Mouse (Mus musculus): ENCODE measurements around the gene 1700001P01Rik. TPM values are rescaled to one million over a fixed set of nuclear protein-coding genes. Genes with fewer than 3 reads are reported as not detected.

Gene 1700001P01Rik
- polyA plus RNA-seq, 1 experiment: not detected

DNA sequence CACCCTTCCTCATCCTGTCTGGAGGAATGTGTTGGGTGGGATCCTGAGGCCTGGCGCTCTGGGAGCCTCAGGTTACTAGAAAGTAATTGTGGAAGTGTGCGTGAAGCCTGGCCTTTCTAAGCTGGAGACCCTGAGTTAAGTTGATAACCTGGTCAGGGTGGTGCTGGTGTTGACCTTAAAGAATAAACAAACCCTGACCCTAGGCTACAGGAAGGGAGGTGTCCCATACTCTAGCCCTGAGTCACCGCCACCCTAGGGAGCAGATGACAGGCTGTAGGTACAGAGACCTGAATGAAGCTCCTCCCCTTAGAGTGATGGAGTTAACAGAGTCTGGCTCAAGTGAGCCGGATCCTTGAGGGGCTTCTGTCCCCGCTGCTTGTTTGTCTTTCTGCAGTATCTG is 28.1 kb upstream of the 1700001P01Rik start:
- TF ChIP-seq GATA1 (IDR thresholded peaks at IDR 0.05; ENCODE audit: low read length): no peak

DNA sequence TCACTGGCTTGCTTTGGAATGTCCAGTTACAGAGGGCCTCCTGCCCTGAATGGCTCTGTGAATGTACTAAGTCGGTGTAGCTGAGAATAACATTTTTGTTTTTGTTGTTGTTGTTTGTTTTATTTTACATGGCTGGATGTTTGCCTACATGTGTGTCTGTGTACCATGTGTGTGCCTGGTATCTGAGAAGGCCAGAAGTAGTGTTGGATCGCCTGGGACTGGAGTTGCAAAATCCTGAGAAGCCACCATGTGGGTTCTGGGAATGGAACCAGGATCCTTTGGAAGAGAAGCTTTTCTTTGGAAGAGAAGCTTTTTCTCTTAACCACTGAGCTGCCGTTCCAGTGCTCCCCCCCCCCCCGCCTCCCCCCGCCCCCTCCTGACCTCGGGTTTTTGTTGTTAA is 26.8 kb upstream of the 1700001P01Rik start:
- TF ChIP-seq GATA1 (IDR thresholded peaks at IDR 0.05; ENCODE audit: low read length): no peak

DNA sequence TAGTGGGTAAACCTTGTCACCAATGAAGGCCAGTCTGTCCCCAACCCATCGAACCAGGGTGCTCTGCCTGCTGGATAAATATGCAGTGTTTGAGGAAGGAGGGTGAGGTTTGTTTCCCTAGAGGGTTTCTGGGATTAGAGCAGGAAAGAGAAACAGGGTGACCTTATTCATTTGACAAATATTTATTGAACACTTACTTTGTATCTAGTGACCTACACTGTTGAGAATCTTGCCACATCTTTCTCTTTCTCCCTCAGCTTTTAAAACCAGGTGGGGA is 26.4 kb upstream of the 1700001P01Rik start:
- no peak for TF ChIP-seq GATA1 (IDR thresholded peaks at IDR 0.05; ENCODE audit: low read length)

DNA sequence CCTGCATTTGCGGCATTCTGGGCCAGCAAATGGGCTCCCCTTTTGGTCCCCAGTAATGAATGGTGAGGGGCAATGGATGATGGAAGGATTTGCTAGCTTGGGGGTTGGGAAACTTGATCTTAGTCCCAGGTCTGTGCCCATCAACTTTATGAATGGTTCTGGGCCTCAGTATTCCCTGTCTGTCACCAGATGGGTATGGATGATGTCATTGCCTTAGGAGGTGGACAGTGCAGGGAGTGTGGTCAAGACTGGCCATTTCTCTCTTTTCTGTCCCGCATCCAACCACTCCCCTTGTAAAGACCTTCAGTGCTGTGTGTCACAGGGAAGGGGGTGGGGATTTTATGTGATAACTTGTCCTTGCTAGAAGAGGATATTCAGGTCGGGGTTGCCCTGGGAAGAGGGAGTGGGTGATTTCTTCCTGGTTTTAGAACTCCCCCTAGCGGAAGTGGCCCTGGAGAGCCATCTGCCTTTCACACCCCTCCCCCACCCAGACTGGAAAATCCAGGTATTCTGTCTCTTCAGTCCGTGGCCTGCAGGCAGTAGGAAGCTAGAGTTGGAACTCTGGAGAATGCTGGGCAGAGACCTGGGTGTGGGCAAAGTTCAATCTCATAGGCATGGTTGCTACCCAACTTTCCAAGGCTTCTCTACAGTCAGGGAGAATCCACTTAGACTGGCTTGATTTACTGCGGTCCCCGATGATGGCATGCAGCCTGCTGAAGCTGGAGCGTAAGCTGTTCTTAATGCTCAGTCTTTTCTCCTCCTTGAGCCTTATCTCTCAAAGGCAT is 25.9 kb upstream of the 1700001P01Rik start:
- TF ChIP-seq GATA1 (IDR thresholded peaks at IDR 0.05; ENCODE audit: low read length): no peak

DNA sequence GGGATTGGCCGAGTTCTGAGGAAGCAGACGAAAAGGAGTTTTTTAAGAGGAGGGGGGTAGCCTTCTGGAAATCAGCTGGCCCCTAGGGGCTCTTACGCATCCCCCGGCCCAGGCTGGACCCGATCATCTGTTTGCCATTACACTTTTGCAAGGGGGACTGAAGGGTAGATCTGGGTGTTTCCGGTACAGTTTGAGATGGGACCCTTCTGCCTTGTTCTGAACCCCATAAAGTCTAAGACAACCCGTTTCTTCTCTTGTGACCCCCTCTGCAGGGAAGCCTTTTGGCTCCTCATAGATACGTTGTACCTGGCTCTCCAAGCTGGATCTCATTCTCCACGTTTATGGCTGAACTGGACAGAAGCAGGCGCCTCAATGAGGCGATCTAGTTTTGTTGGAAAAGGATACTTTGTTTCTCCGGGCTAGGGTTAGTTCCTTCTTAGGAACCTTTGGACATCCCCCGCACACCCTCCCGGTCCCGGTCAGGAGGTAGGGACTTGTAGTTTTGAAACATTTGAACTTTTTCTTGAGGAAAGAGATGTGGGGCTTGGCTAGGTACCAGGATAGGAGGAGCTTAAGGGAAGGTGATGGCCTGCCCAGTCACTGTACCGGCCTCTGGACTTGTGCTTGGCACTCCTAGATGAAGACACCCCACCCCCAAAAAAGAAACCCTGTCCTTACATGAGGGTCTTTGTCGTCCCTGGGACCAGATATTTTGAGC is 25.1 kb upstream of the 1700001P01Rik start:
- TF ChIP-seq GATA1 (IDR thresholded peaks at IDR 0.05; ENCODE audit: low read length): no peak

DNA sequence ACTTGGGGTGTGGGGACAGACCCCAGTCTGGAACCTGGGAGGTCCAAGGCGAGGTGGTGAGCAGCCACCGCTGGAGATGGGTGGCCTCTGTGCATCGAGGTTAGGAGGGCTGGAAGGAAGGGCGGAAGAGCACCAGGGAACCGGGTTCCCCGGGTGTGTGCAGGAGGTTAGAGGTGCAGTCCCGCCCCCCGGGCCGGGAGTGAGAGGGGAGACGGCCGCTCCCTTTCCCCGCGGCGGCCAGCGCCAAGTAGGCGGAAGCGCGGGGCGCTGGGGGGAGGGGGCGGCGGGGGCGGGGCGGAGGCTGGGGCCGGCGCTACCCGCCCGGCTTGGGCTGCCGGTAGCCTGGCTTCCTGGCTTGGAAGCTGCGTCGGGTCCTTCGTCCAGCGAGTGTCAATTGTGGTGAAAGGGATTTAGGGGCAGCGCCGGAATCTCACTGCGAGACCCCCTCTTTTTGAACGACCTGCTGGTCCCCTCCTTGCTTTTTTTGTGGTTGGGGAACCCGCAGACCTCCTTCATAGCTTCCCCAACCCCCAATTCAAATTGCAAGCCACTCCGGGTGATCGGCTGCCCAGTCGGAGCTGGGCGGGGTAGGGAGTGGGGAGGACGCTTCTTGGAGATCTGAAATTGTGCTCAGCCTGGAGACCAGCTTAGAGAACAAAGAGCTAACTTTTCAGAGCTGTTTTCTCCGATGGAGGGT is 24.4 kb upstream of the 1700001P01Rik start:
- TF ChIP-seq GATA1 (IDR thresholded peaks at IDR 0.05; ENCODE audit: low read length): no peak

DNA sequence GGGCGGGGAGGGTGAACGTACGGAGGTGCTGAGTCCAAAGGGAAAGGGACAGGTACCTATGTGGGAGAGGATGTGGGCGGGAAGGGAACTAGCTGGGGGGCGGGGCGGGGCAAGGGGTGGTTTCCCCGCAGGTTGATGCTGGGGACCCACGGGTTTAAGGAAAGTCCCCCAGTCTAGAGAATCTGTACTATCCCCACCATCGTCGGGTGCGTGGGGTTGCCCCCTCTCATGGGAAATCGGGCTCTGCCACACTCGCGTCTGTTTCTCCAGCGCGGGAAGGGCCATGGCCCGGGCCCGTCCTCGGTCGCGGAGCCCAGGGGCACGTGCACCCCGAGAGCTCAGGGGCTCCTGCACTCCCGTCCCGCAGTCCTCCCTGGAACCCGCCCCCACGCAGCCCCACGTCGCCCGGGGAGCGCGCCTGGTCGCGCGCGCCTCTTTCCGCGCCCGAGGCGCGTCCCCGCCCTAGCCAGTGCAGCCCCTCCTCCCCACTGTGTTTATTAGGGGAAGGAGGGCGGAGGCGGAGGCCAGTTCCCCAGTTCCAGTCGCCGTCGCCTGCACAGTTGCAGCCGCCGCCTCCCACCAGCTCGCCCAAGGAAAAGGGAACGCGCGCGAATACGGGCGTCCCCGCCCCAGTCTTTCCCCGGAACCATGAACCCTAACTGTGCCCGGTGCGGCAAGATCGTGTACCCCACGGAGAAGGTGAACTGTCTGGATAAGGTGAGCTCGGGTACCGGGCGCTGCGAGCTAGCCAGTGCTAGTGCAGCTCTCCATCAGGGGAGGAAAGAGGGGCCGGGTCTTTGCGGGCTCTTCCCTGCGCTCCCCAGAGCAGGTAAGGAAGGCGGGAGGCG is 23.7 kb upstream of the 1700001P01Rik start:
- no peak for TF ChIP-seq GATA1 (IDR thresholded peaks at IDR 0.05; ENCODE audit: low read length)

DNA sequence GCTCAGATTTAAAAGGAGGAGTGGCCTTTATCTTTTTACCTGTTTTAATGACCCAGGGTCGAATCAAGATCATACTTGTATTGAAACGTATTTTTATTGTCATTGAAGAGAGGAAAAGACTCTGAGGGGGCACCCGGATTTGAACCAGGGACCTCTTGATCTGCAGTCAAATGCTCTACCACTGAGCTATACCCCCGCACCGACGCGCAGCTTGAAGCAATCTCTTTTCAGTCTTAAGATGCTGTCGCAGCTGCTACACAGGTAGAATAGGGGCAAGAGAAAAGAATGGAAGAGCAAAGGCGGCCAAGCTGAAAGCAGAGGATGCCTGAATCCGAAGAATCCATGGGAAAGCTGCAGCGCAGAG is 23.0 kb upstream of the 1700001P01Rik start, which contains the start of gene Lasp1:
Gene Lasp1, plus strand, starts transcription at position 219 of the 364 bp plus-strand sequence.
- no peak for TF ChIP-seq GATA1 (IDR thresholded peaks at IDR 0.05; ENCODE audit: low read length)

DNA sequence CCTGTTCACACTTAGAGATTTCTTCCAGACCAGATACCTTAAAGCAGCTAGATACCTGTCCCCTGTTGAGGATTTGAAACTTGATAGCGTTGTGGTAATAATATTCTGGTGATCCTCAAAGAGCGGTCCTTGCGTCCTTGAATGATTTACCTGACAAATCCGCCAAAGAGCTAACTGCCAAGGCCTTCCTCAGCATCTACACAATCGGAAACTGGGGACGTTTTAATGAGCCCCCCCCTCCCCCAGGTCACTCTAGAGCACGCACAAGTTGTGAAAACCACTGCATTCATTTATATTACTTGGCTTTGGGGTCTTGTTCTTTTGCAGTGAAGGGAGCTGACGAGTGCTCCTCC is 22.3 kb upstream of the 1700001P01Rik start:
- TF ChIP-seq GATA1 (IDR thresholded peaks at IDR 0.05; ENCODE audit: low read length): no peak

DNA sequence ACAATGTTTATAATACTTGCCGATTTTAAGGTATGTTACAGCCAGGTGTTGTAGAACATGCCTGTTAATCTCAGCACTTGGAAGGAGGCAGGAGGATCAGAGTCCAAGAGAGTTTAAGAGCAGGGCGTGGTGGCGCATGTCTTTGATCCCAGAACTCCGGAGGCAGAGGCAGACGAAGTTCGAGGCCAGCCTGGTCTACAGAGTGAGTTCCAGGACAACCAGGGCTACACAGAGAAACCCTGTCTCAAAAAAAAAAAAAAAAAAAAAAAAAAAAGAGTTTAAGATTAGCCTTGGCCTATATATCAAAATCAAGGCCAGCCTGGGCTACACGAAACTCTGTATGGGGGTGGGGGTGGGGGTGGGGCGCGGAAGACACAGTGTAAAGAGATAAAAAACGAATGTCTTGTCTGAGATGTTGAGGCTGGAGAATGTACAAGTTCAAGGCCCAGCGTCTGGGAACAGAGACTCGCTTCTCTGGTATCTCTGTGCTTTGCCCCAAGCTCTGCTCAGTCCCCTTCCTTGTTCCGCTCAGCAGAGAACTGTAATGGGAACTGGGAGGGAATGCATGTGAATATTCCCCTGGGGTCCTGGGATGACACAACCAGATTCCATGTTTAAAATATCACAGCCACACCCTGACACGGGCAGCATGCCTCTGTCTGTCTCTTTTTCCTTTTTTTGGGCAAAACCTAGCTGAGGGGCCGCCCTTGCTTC is 21.8 kb upstream of the 1700001P01Rik start:
- TF ChIP-seq GATA1 (IDR thresholded peaks at IDR 0.05; ENCODE audit: low read length): no peak

DNA sequence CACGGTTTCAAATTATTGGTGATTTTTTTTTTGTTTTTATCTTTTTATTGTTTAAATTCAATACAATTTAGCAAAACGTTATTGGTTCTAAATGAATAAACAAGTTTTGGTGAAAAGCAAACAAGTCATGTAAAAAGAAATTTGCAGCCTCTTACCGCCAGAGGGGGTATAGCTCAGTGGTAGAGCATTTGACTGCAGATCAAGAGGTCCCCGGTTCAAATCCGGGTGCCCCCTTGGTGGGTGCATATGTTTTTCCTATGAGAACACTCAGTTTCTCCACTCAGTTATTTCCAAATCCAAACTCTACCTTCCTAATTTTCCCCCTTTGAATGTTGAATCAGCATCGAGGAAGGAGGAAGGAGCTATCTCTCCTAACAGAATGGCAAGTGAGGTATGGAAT is 21.2 kb upstream of the 1700001P01Rik start:
- no peak for TF ChIP-seq GATA1 (IDR thresholded peaks at IDR 0.05; ENCODE audit: low read length)

DNA sequence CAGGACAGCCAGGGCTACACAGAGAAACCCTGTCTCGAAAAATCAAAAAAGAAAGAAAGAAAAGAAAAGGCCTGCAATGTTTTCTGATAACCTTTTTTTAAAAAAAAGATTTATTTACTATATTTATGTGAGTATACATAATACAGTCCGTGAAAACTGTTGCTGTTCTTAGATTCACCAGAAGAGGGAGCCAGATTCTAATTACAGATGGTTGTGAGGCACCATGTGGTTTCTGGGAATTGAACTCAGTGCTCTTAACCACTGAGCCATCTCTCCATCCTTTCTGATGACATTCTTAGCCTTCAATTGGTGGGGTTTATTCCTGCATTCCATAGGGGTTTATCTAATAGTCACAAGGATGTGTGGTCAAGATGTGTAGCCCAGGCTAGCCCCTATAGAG is 17.4 kb upstream of the 1700001P01Rik start:
- TF ChIP-seq GATA1 (IDR thresholded peaks at IDR 0.05; ENCODE audit: low read length): no peak

DNA sequence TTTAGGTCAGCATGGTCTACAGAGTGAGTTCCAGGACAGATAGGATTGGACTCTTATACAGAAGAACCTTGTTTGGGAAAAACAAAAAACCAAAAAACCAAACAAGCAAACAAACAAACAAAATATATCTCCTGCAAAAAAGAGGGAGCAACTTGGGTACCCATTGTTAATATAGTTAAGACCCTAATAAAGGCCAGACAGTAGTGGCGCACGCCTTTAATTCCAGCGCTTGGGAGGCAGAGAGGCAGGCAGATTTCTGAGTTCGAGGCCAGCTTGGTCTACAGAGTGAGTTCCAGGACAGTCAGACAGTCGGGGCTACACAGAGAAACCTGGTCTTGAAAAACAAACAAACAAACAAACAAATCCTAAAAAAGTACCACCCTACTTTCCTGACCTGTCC is 14.0 kb upstream of the 1700001P01Rik start:
- TF ChIP-seq GATA1 (IDR thresholded peaks at IDR 0.05; ENCODE audit: low read length): no peak

DNA sequence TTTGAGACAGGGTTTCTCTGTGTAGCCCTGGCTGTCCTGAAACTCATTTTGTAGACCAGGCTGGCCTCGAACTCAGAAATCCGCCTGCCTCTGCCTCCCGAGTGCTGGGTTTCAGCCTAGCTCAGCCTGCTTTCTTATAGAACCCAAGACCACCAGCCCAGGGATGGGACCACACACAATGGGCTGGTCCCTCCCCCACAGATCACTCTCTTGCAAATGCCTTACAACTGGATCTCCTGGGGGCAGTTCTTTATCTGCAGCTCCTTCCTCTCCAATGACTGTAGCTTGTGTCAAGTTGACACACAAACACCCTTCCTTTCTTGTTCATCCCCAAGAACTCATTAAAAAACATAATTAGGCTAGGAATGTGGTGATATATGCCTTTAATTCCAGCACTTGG is 12.2 kb upstream of the 1700001P01Rik start:
- no peak for TF ChIP-seq GATA1 (IDR thresholded peaks at IDR 0.05; ENCODE audit: low read length)

DNA sequence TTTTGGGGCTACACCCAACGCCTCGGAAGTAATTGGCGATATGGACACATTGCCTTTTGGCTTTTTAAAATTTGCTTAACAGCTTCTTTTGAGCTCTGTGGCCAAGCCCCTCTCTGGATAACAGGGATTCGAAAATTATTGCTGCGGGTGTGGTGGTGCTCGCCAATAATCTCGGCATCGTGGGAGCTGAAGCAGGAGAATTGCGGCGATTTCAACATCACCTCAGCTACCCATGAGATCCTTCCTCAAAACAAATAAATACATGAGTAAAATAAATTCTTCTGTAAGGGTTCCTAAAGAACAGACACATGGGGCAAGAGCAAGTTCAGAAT is 6.8 kb upstream of the 1700001P01Rik start:
- TF ChIP-seq GATA1 (IDR thresholded peaks at IDR 0.05; ENCODE audit: low read length): no peak
